25 mouse cellular contexts compared by ENCODE assay signal in the genomic region with DNA sequence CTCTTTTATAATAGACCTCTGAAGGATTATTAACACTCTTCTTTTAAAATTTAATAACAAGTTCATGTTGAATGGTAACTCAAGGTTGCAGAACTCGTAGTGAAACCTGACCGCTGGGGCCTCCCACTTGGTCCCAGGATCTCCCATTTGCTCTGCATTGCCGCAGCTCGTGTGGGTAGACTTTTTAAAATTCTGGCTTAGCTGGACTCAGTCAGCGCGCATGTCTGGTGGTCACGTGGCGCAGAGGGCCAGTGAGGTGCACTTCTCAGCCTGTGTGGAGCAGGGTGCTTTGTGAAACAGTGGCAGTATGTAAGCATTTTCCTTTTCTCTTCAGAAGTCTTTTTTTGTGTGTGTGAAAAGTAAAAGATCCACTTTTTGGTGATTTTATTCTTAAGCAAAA. TPM values are rescaled to one million over a fixed set of nuclear protein-coding genes. Genes with fewer than 3 reads are reported as not detected.
DNase-seq lines count a peak whose midpoint lies in the region; ATAC-seq and TF ChIP-seq lines count a peak whose summit lies in the region.
"Had no signal": no experiment of that assay in that cellular context is flagged by ENCODE, and none has a peak within 500 bp of the region (broad histone marks: within the 10 kb centered on the region; RNA-seq: fewer than 3 reads in every experiment).

No protein-coding gene starts in this region.

- ATAC-seq in liver, postnatal 0 days = no peak
- ATAC-seq in liver, embryonic 12.5 days = no peak
- no peak for ATAC-seq in kidney, embryonic 16.5 days (ENCODE audit: low FRiP score, low TSS enrichment)
- ATAC-seq in megakaryocyte progenitor cell, adult 5-6 weeks (replicated peaks; ENCODE audit: poor library complexity) = no peak
- ATAC-seq: lung, postnatal 0 days; midbrain, embryonic 15.5 days had no signal

- no peaks in the 10 kb centered on the region for H3K9me3 ChIP-seq in liver, postnatal 0 days (ENCODE audit: low read length)
- H3K9me3 ChIP-seq in liver, embryonic 12.5 days (replicated peaks) = no peaks in the 10 kb centered on the region; the same call in 1 of the 2 replicates
- 0 out of 2 replicates have a peak, but pooled peaks cover 5% of the 10 kb centered on the region for H3K9me3 ChIP-seq in kidney, embryonic 16.5 days (ENCODE audit: low read length)
- H3K9me3 ChIP-seq: hindbrain, embryonic 12.5 days; midbrain, embryonic 15.5 days; neural tube, embryonic 15.5 days had no signal

- DNase-seq in liver, postnatal 0 days = no peak
- DNase-seq in kidney, adult 2 months = peak; percentile 82
- DNase-seq in kidney, postnatal 36 days = peak; percentile 68 to 76
- DNase-seq in right cerebral cortex, postnatal 4 days = no peak
- DNase-seq: adrenal gland, adult 8-10 months; B cell, adult 2 months; cerebellum, adult 2 months; cerebellum, postnatal 14 days; gastrocnemius, postnatal 14 days; heart, postnatal 36 days; layer of hippocampus, adult 9-11 months; liver; lung, adult 18-20 months; thymus, postnatal 4 days had no signal

- no peak overlapping the region for H3K4me2 ChIP-seq in liver, postnatal 0 days (ENCODE audit: low read depth, low read length)
- no peak overlapping the region for H3K4me2 ChIP-seq in liver, embryonic 12.5 days
- no peak overlapping the region for H3K4me2 ChIP-seq in kidney, embryonic 16.5 days (replicated peaks; ENCODE audit: low read depth, low read length)
- H3K4me2 ChIP-seq: forebrain, embryonic 12.5 days; heart, embryonic 11.5 days; hindbrain, embryonic 12.5 days; midbrain, embryonic 15.5 days; neural tube, embryonic 15.5 days had no signal

- no peak for TF ChIP-seq POLR2A in kidney, adult 2 months (IDR thresholded peaks at IDR 0.05; ENCODE audit: low read depth, low read length)

- H3K27me3 ChIP-seq in liver, postnatal 0 days (ENCODE audit: insufficient read depth, low read length) = no peaks in the 10 kb centered on the region
- no peaks in the 10 kb centered on the region for H3K27me3 ChIP-seq in liver, embryonic 12.5 days (replicated peaks)
- H3K27me3 ChIP-seq in kidney, adult 2 months (replicated peaks; ENCODE audit: control insufficient read depth, insufficient read depth, low read length) = no peaks in the 10 kb centered on the region
- no peaks in the 10 kb centered on the region for H3K27me3 ChIP-seq in kidney, embryonic 16.5 days (ENCODE audit: insufficient read depth, low read length)
- H3K27me3 ChIP-seq: forebrain, embryonic 12.5 days; hindbrain, embryonic 12.5 days; midbrain, embryonic 15.5 days; neural tube, embryonic 15.5 days had no signal

- no peak overlapping the region for H3K4me3 ChIP-seq in liver, postnatal 0 days (ENCODE audit: low read depth, low read length)
- H3K4me3 ChIP-seq in liver, embryonic 12.5 days = no peak overlapping the region
- no peak overlapping the region for H3K4me3 ChIP-seq in kidney, adult 2 months (ENCODE audit: insufficient read depth, low read depth, low read length)
- H3K4me3 ChIP-seq in kidney, embryonic 16.5 days (ENCODE audit: low read length) = no peak overlapping the region
- H3K4me3 ChIP-seq: erythroblast, embryonic 14.5 days; forebrain, embryonic 12.5 days; hindbrain, embryonic 12.5 days; midbrain, embryonic 15.5 days; neural tube, embryonic 15.5 days had no signal

- H3K36me3 ChIP-seq in liver, postnatal 0 days (replicated peaks; ENCODE audit: insufficient read depth, low read length) = peaks cover 21% of the 10 kb centered on the region
- peaks cover 79% of the 10 kb centered on the region for H3K36me3 ChIP-seq in liver, embryonic 12.5 days
- no peaks in the 10 kb centered on the region; the same call in 1 of the 2 replicates for H3K36me3 ChIP-seq in kidney, adult 2 months (ENCODE audit: control insufficient read depth, insufficient read depth, low read length)
- H3K36me3 ChIP-seq in kidney, embryonic 16.5 days (ENCODE audit: insufficient read depth, low read length) = peaks cover 10% of the 10 kb centered on the region; the same call in 1 of the 2 replicates

- H3K27ac ChIP-seq in liver, postnatal 0 days (ENCODE audit: low read depth) = peak overlapping the region; percentile 25; the same call in 1 of the 2 replicates
- H3K27ac ChIP-seq in liver, embryonic 12.5 days = no peak overlapping the region
- H3K27ac ChIP-seq in kidney, adult 2 months (ENCODE audit: insufficient read depth, low read depth, low read length) = peak overlapping the region; percentile 99
- 0 out of 2 replicates have a peak overlapping the region, but pooled peaks have one; percentile 6 for H3K27ac ChIP-seq in kidney, embryonic 16.5 days (ENCODE audit: low read length)
- H3K27ac ChIP-seq: forebrain, embryonic 12.5 days; hindbrain, embryonic 12.5 days; macrophage; midbrain, embryonic 15.5 days; neural tube, embryonic 15.5 days had no signal

- H3K9ac ChIP-seq in liver, postnatal 0 days (replicated peaks) = no peak overlapping the region
- H3K9ac ChIP-seq in liver, embryonic 12.5 days = no peak overlapping the region
- H3K9ac ChIP-seq in kidney, embryonic 16.5 days (replicated peaks; ENCODE audit: low read length) = no peak overlapping the region
- H3K9ac ChIP-seq: forebrain, embryonic 12.5 days; hindbrain, embryonic 12.5 days; midbrain, embryonic 15.5 days; neural tube, embryonic 15.5 days had no signal

- 94% methylated on average over 8 of the region's 8 CpGs for WGBS in liver, postnatal 0 days (ENCODE audit: insufficient replicate concordance)
- WGBS in liver, embryonic 12.5 days (ENCODE audit: insufficient replicate concordance) = 91% methylated on average over 8 of the region's 8 CpGs
- 57% methylated on average over 8 of the region's 8 CpGs for WGBS in kidney, adult 2 months
- WGBS in kidney, embryonic 16.5 days = 82% methylated on average over 8 of the region's 8 CpGs

- no peaks in the 10 kb centered on the region for H3K4me1 ChIP-seq in liver, postnatal 0 days (ENCODE audit: insufficient read depth)
- H3K4me1 ChIP-seq in liver, embryonic 12.5 days = peaks cover 1% of the 10 kb centered on the region; the same call in 1 of the 2 replicates
- H3K4me1 ChIP-seq in kidney, adult 2 months (ENCODE audit: control insufficient read depth, insufficient read depth, low read length) = peaks cover 10% of the 10 kb centered on the region; the same call in 1 of the 2 replicates
- H3K4me1 ChIP-seq in kidney, embryonic 16.5 days (ENCODE audit: insufficient read depth, low read length) = no peaks in the 10 kb centered on the region
- H3K4me1 ChIP-seq: forebrain, embryonic 12.5 days; hindbrain, embryonic 12.5 days; midbrain, embryonic 15.5 days; neural tube, embryonic 15.5 days had no signal

- TF ChIP-seq CTCF in liver, postnatal 0 days (IDR thresholded peaks at IDR 0.05; ENCODE audit: low read depth) = no peak
- TF ChIP-seq CTCF in kidney, adult 2 months (conservative IDR thresholded peaks at IDR 0.05; ENCODE audit: insufficient read depth, insufficient read length, low read depth, low read length) = no peak

- no peak for TF ChIP-seq EP300 in liver, postnatal 0 days (IDR thresholded peaks at IDR 0.05; ENCODE audit: low read depth)

RNA-seq across cellular contexts. Expression of a gene that starts 6.7 kb away (rescaled TPM):
- polyA plus RNA-seq in liver, postnatal 0 days (2015; fragmentation: Nextera tagmentation; extraction: Ambion mirVana) = 8.3 and 9.9 TPM in 2 replicates
- 5.5 and 6.4 TPM in 2 replicates for polyA plus RNA-seq in liver, embryonic 12.5 days (2016; fragmentation: Nextera tagmentation; extraction: Ambion mirVana)
- polyA plus RNA-seq in kidney, adult 2 months (2012; rRNA removed) = 10.5 and 10.7 TPM in 2 replicates
- polyA plus RNA-seq in kidney, embryonic 16.5 days (2015; fragmentation: Nextera tagmentation; extraction: Ambion mirVana) = 14.0 and 17.4 TPM in 2 replicates
- total RNA-seq in megakaryocyte progenitor cell, adult 5-6 weeks (2015) = 12.5 and 17.0 TPM in 2 replicates
- 9.9 and 10.5 TPM in 2 replicates for total RNA-seq in megakaryocyte progenitor cell, adult 5-6 weeks (2017)

RNA-seq across cellular contexts. Expression of a gene that starts 38.5 kb away (rescaled TPM):
- 19.3 and 22.4 TPM in 2 replicates for polyA plus RNA-seq in liver, postnatal 0 days (2015; fragmentation: Nextera tagmentation; extraction: Ambion mirVana)
- polyA plus RNA-seq in liver, embryonic 12.5 days (2016; fragmentation: Nextera tagmentation; extraction: Ambion mirVana) = 157 TPM in 2 replicates
- 7.3 and 8.0 TPM in 2 replicates for polyA plus RNA-seq in kidney, adult 2 months (2012; rRNA removed)
- 22.4 and 22.9 TPM in 2 replicates for polyA plus RNA-seq in kidney, embryonic 16.5 days (2015; fragmentation: Nextera tagmentation; extraction: Ambion mirVana)
- 13.2 and 16.2 TPM in 2 replicates for total RNA-seq in megakaryocyte progenitor cell, adult 5-6 weeks (2015)
- 22.1 and 26.2 TPM in 2 replicates for total RNA-seq in megakaryocyte progenitor cell, adult 5-6 weeks (2017)

RNA-seq across cellular contexts. Expression of a gene that starts 56.6 kb away (rescaled TPM):
- 0.62 and 1.5 TPM in 2 replicates for polyA plus RNA-seq in liver, postnatal 0 days (2015; fragmentation: Nextera tagmentation; extraction: Ambion mirVana)
- 1.3 and 2.5 TPM in 2 replicates for polyA plus RNA-seq in liver, embryonic 12.5 days (2016; fragmentation: Nextera tagmentation; extraction: Ambion mirVana)
- polyA plus RNA-seq in kidney, adult 2 months (2012; rRNA removed) = 0.79 and 0.89 TPM in 2 replicates
- polyA plus RNA-seq in kidney, embryonic 16.5 days (2015; fragmentation: Nextera tagmentation; extraction: Ambion mirVana) = 5.1 and 6.4 TPM in 2 replicates
- total RNA-seq in megakaryocyte progenitor cell, adult 5-6 weeks (2015) = 9.1 TPM in 2 replicates
- 13.6 and 14.6 TPM in 2 replicates for total RNA-seq in megakaryocyte progenitor cell, adult 5-6 weeks (2017)
- polyA plus RNA-seq: erythroblast, embryonic 14.5 days had no signal

RNA-seq across cellular contexts. Expression of a gene that starts 56.7 kb away (rescaled TPM):
- 764 and 778 TPM in 2 replicates for polyA plus RNA-seq in liver, postnatal 0 days (2015; fragmentation: Nextera tagmentation; extraction: Ambion mirVana)
- 678 and 702 TPM in 2 replicates for polyA plus RNA-seq in liver, embryonic 12.5 days (2016; fragmentation: Nextera tagmentation; extraction: Ambion mirVana)
- 567 and 600 TPM in 2 replicates for polyA plus RNA-seq in kidney, adult 2 months (2012; rRNA removed)
- polyA plus RNA-seq in kidney, embryonic 16.5 days (2015; fragmentation: Nextera tagmentation; extraction: Ambion mirVana) = 865 and 917 TPM in 2 replicates
- total RNA-seq in megakaryocyte progenitor cell, adult 5-6 weeks (2015) = 294 and 360 TPM in 2 replicates
- 127 and 170 TPM in 2 replicates for total RNA-seq in megakaryocyte progenitor cell, adult 5-6 weeks (2017)

Comparison
In these comparisons a context has a peak if more than half of its experiments do, and no peak if none do; other contexts are left out.
1. DNase-seq: peak in kidney, adult 2 months (single experiment) and kidney, postnatal 36 days (2 of 2); none in liver, postnatal 0 days (single experiment) and right cerebral cortex, postnatal 4 days (single experiment).